Mouse (Mus musculus) CH12.LX (cell line): ENCODE results near the gene Prkd3. TPM values are rescaled to one million over a fixed set of nuclear protein-coding genes. Genes with fewer than 3 reads are reported as not detected.

ENCODE experiments used
- DNase-seq: peaks from one replicate; pipeline ENCODE4 v3.0.0-alpha.2; 2013; ENCODE audit errors: extremely low read depth
- H3K27ac ChIP-seq: 2 replicates; pipeline ENCODE4 v1.5.1; 2012; ENCODE audit warnings: low read depth, mild to moderate bottlenecking, control low read depth, moderate library complexity; ENCODE audit not compliant: insufficient read depth
- H3K27me3 ChIP-seq: replicated peaks from 2 replicates; pipeline ENCODE3; 2012; ENCODE audit warnings: inconsistent platforms
- H3K36me3 ChIP-seq, 2 experiments: replicated peaks in 1 of 2; 2 replicates each; pipeline versions ENCODE3 to v1.6.1; 2012; ENCODE audit warnings: inconsistent platforms in 1 of 2, low read length in 1 of 2, mild to moderate bottlenecking in 1 of 2, mixed read lengths in 1 of 2, moderate library complexity in 1 of 2; ENCODE audit not compliant: control insufficient read depth in 1 of 2, insufficient read depth in 1 of 2
- H3K4me1 ChIP-seq, 2 experiments: 2 replicates each; pipeline ENCODE4 v1.6.1; 2012; ENCODE audit warnings: inconsistent platforms in 1 of 2, moderate library complexity in 1 of 2; ENCODE audit not compliant: insufficient read depth in 2 of 2, control insufficient read depth in 1 of 2
- H3K4me2 ChIP-seq: 2 replicates; pipeline ENCODE4 v1.6.1; 2012; ENCODE audit warnings: low read depth, mild to moderate bottlenecking, control low read depth; ENCODE audit not compliant: poor library complexity, insufficient read depth, severe bottlenecking
- H3K4me3 ChIP-seq, 3 experiments: fragments of 150-350 bp in 1 of 3; sonication (generic) in 1 of 3; replicated peaks in 1 of 3; 2 replicates each; pipeline versions ENCODE3 to v1.5.1; 2011 to 2012; ENCODE audit warnings: low read depth in 2 of 3, low read length in 2 of 3, mild to moderate bottlenecking in 2 of 3, moderate library complexity in 2 of 3, control low read depth in 1 of 3, improper control_type of control experiment in 1 of 3, inconsistent platforms in 1 of 3, mixed read lengths in 1 of 3; ENCODE audit not compliant: poor library complexity in 1 of 3
- H3K79me2 ChIP-seq: replicated peaks from 2 replicates; pipeline ENCODE4 v1.6.1; 2012; ENCODE audit warnings: mild to moderate bottlenecking, moderate library complexity; ENCODE audit not compliant: control insufficient read depth, poor library complexity, insufficient read depth, severe bottlenecking; ENCODE audit errors: extremely low read depth
- H3K9ac ChIP-seq: 2 replicates; pipeline ENCODE4 v1.6.1; 2012; ENCODE audit warnings: low read depth, mild to moderate bottlenecking, control low read depth, moderate library complexity; ENCODE audit not compliant: insufficient read depth
- H3K9me3 ChIP-seq: replicated peaks from 2 replicates; pipeline ENCODE3; 2012; ENCODE audit warnings: low read length, inconsistent platforms, mixed read lengths
- CTCF ChIP-seq, 2 experiments: IDR thresholded peaks in 1 of 2; conservative IDR thresholded peaks in 1 of 2; 2 replicates each; pipeline ENCODE4 v1.5.1; 2011 to 2012; ENCODE audit warnings: low read depth in 2 of 2, low read length in 2 of 2, improper control_type of control experiment in 1 of 2, inconsistent platforms in 1 of 2, mild to moderate bottlenecking in 1 of 2, moderate library complexity in 1 of 2
- E2F4 ChIP-seq: IDR thresholded peaks from 2 replicates; pipeline ENCODE4 v1.6.1; 2011; ENCODE audit warnings: low read depth, low read length, improper control_type of control experiment; ENCODE audit not compliant: insufficient replicate concordance
- GABPA ChIP-seq: IDR thresholded peaks from 2 replicates; pipeline ENCODE4 v1.6.1; 2012; ENCODE audit warnings: low read depth, low read length, improper control_type of control experiment, inconsistent platforms; ENCODE audit not compliant: insufficient replicate concordance
- HCFC1 ChIP-seq: IDR thresholded peaks from 2 replicates; pipeline ENCODE4 v1.6.1; 2012; ENCODE audit warnings: low read depth, mild to moderate bottlenecking, inconsistent platforms, low read length, improper control_type of control experiment
- JUND ChIP-seq: conservative IDR thresholded peaks from 2 replicates; pipeline ENCODE4 v1.6.1; 2011; ENCODE audit warnings: low read depth, low read length, improper control_type of control experiment
- KAT2A ChIP-seq: IDR thresholded peaks from 2 replicates; pipeline ENCODE4 v1.6.1; 2012; ENCODE audit warnings: low read length, improper control_type of control experiment, inconsistent platforms; ENCODE audit not compliant: insufficient replicate concordance
- MAX ChIP-seq: IDR thresholded peaks from 2 replicates; pipeline ENCODE4 v1.6.1; 2011; ENCODE audit warnings: low read length, improper control_type of control experiment
- MEF2A ChIP-seq: IDR thresholded peaks from 2 replicates; pipeline ENCODE4 v1.6.1; 2014; ENCODE audit warnings: low read depth, mild to moderate bottlenecking, inconsistent platforms, low read length, improper control_type of control experiment, borderline replicate concordance
- MYC ChIP-seq: IDR thresholded peaks from 2 replicates; pipeline ENCODE4 v1.6.1; 2011; ENCODE audit warnings: low read depth, mild to moderate bottlenecking, improper control_type of control experiment, low read length
- PAX5 ChIP-seq: IDR thresholded peaks from 2 replicates; pipeline ENCODE4 v1.6.1; 2012; ENCODE audit warnings: low read length, inconsistent platforms, mixed read lengths
- RAD21 ChIP-seq: IDR thresholded peaks from 2 replicates; pipeline ENCODE4 v1.6.1; 2011; ENCODE audit warnings: low read depth, mild to moderate bottlenecking, low read length, improper control_type of control experiment, moderate library complexity
- TBP ChIP-seq: conservative IDR thresholded peaks from 2 replicates; pipeline ENCODE4 v1.6.1; 2011; ENCODE audit warnings: low read depth, low read length, improper control_type of control experiment
- USF1 ChIP-seq: IDR thresholded peaks from 2 replicates; pipeline ENCODE4 v1.6.1; 2014; ENCODE audit warnings: low read depth, mild to moderate bottlenecking, inconsistent platforms, low read length, improper control_type of control experiment
- ZKSCAN1 ChIP-seq: IDR thresholded peaks from 2 replicates; pipeline ENCODE4 v1.6.1; 2012; ENCODE audit warnings: low read depth, inconsistent platforms, low read length, improper control_type of control experiment, borderline replicate concordance
- ZMIZ1 ChIP-seq: IDR thresholded peaks from 2 replicates; pipeline ENCODE4 v1.6.1; 2012; ENCODE audit warnings: low read depth, mild to moderate bottlenecking, inconsistent platforms, low read length, improper control_type of control experiment
- ZNF384 ChIP-seq: IDR thresholded peaks from 2 replicates; pipeline ENCODE4 v1.6.1; 2012; ENCODE audit warnings: low read depth, low read length, improper control_type of control experiment, inconsistent platforms
- dilution Hi-C: fragments of 300-500 bp; cut with MboI; formaldehyde crosslinking; loops from 2 replicates; pipeline ENCODE4 v1.14.3; 2020; ENCODE audit warnings: low sequenced_read_pairs; ENCODE audit not compliant: extremely low pct_unique_long_range_greater_than_20kb, extremely low pct_ligation_motif_present
- in situ Hi-C: fragments of 300-500 bp; cut with MboI; formaldehyde crosslinking; loops from 3 replicates; pipeline ENCODE4 v1.14.3; 2019; ENCODE audit warnings: low sequenced_read_pairs, low pct_ligation_motif_present, low pct_unique_long_range_greater_than_20kb, mixed read lengths
- polyA plus RNA-seq: library from polyadenylated mRNA; unstranded; fragments of >175 nt; gene quantifications from 2 replicates; pipeline ENCODE4 v1.2.1, GENCODE M21; 2012; ENCODE audit warnings: low read depth; ENCODE audit not compliant: insufficient read length
- total RNA-seq, 2 experiments: library from RNA; depleted of rRNA; stranded (reverse); fragments of 300-350 nt in 1 of 2; fragments of >200 nt in 1 of 2; gene quantifications; 2 replicates each; pipeline ENCODE4 v1.2.3; 2012 to 2014

Prkd3 gene
- total and polyA plus RNA-seq, 3 experiments, result not detected

DNA sequence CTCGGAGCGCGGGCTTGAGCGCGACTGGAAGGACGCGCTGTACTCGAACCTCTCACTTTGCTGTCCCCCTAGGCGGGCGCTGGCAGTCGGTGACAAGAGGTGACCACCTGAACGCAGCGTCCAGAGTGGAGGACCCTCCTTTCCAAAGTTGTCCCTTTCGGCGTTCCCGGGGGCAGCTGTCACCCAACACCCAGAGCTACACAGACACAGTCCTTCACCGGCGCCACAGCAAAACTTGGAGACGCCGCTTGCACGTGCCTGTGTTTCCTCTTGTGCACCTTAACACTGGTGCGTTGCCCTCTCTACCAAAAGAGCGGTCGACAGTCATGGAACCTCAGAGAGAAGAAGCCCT lies 344 bp upstream of the Prkd3 start:
- no peak for TF ChIP-seq ZKSCAN1
- TF ChIP-seq ZMIZ1, result no peak
- no peak for TF ChIP-seq E2F4
- no peak for TF ChIP-seq USF1
- no peak for TF ChIP-seq ZNF384
- TF ChIP-seq GABPA, result no peak
- no peak for TF ChIP-seq JUND
- TF ChIP-seq CTCF (conservative IDR thresholded peaks at IDR 0.05 in 1 of 2, IDR thresholded peaks at IDR 0.05 in 1 of 2; ENCODE audit: low read depth in 2 of 2, low read length in 2 of 2), result no peak
- TF ChIP-seq MEF2A, result no peak
- TF ChIP-seq MAX, result no peak
- no peak for TF ChIP-seq KAT2A
- TF ChIP-seq, all 38 proteins: peak for 0
- in situ Hi-C loops (no loop called here), dilution Hi-C loops (no loop called here)
- H3K36me3 ChIP-seq, result no peaks in the 10 kb centered on the region
- H3K4me3 ChIP-seq, result no peak overlapping the region
- H3K9ac ChIP-seq, result no peak overlapping the region
- no peak for DNase-seq
- no peak overlapping the region for H3K27ac ChIP-seq
- no peaks in the 10 kb centered on the region for H3K79me2 ChIP-seq
- no peaks in the 10 kb centered on the region for H3K27me3 ChIP-seq
- peaks cover 2 to 10% of the 10 kb centered on the region in 2 experiments; a peak in 1 of 4 replicates for H3K4me1 ChIP-seq
- H3K4me2 ChIP-seq, result no peak overlapping the region
- peaks cover 6% of the 10 kb centered on the region for H3K9me3 ChIP-seq

DNA sequence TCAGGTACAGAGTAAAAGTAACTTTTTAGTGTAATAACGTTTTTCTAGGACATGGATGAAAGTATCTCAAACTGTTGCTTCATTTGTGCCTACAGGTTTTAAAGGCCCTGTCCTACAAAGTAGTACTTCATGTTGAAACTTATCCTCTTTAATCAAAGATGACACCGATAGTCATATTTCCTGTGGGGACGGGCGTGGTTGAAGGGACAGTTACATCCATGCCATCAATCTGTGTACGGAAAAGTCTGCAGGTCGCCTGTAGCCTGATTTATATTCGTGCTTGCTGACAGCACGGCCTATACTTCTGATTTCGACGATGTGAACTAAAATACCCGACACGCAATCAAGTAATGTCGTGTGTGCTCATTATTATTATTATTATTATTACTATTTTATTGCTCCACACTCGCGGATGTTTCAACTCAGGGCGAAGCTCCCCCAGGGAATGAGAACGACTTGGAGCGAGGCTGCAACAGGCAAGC lies 849 bp downstream of the Prkd3 start:
- TF ChIP-seq HCFC1 (no peak), CTCF (conservative IDR thresholded peaks at IDR 0.05 in 1 of 2, IDR thresholded peaks at IDR 0.05 in 1 of 2; ENCODE audit: low read depth in 2 of 2, low read length in 2 of 2) (no peak)
- TF ChIP-seq, all 38 proteins: peak for 0
- Histone ChIP-seq H3K4me2 (no peak overlapping the region), H3K27ac (no peak overlapping the region), H3K4me3 (no peak overlapping the region), H3K27me3 (no peaks in the 10 kb centered on the region), H3K4me1 (peaks cover 3 to 10% of the 10 kb centered on the region in 2 experiments; a peak in 1 of 4 replicates), H3K9ac (no peak overlapping the region), H3K36me3 (no peaks in the 10 kb centered on the region), H3K79me2 (no peaks in the 10 kb centered on the region), H3K9me3 (peaks cover 6% of the 10 kb centered on the region)
- no peak for DNase-seq
- in situ Hi-C loops (no loop called here), dilution Hi-C loops (no loop called here)

DNA sequence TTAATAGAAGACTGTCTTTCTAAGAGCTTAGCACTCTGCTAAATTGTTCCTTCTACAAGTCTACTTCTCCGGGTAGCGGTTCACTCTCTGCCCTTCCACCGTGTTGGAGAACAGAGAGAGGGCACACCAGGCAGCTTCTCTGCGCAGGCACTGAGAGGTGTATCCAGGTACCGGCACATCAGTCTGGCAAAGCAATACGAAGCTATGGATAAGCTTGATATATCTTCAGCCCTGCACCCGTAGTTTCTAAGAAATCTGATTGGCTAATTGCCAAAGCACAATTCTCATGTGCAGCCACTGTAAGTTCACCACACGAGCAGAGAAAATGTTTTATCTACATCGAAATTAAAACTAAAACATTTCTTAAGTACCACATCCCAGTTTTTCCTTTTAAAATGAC lies 2.2 kb downstream of the Prkd3 start:
- Histone ChIP-seq H3K4me3 (no peak overlapping the region), H3K27ac (no peak overlapping the region), H3K27me3 (no peaks in the 10 kb centered on the region), H3K4me2 (no peak overlapping the region), H3K4me1 (peaks cover 3 to 10% of the 10 kb centered on the region in 2 experiments; a peak in 1 of 4 replicates), H3K79me2 (no peaks in the 10 kb centered on the region), H3K9ac (no peak overlapping the region), H3K9me3 (peaks cover 6% of the 10 kb centered on the region), H3K36me3 (no peaks in the 10 kb centered on the region)
- dilution Hi-C loops, result no loop called here
- in situ Hi-C loops, result no loop called here
- no peak for DNase-seq
- TF ChIP-seq MYC, result no peak
- no peak for TF ChIP-seq RAD21
- TF ChIP-seq CTCF (conservative IDR thresholded peaks at IDR 0.05 in 1 of 2, IDR thresholded peaks at IDR 0.05 in 1 of 2; ENCODE audit: low read depth in 2 of 2, low read length in 2 of 2), result no peak
- no peak for TF ChIP-seq PAX5
- no peak for TF ChIP-seq TBP
- no peak for TF ChIP-seq HCFC1
